Mouse (Mus musculus): ENCODE measurements at regions not wholly inside any gene's neighbourhood (a gene's known extent, or its start where the extent isn't known, plus 50 kb on each side); places are given as distances from the start of the nearest gene placed in this dataset.
A peak's percentile ranks its signal among the peaks of the same experiment; 100 is the strongest.

DNA sequence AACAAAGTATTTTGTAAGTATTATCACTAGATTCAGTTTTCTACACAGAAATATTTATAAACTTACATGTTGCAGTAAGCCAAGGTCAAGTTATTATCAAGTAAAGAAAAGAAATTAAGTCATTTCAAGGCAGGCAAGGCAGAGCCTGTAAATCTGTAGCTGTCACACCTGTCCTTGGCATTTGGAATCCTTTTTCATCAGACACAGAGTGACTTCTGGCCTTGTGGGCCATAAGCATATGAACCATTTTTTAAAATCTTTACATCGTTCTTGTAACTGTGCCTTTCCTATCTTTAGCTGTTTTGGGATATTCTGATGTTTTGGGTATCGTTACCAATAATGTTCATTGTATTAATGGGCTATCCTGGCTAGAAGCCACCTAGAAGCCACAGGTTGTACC is 76.7 kb upstream of the Frmd4a start:
- no peak for DNase-seq (ENCODE audit: low spot score)

DNA sequence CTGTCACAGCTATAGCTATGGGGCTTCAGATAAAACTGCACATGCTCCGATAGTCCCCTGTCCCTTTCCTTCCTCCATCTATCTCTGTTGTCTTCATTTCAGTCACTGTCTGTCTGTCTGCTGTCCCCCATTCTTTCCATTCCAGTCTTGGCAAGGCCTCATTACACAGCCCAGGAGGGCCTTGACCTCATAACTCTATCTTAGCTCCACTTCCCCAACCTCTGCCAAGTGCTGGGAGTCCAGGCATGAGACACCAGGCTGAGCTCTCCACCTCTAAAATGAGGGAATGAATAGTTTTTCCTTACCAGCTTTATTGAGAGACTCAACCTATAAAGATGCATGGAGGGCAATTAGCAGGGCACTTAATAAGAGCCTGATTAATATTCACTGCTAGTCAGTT is 76.0 kb upstream of the Frmd4a start:
- no peak for DNase-seq (ENCODE audit: low spot score)

DNA sequence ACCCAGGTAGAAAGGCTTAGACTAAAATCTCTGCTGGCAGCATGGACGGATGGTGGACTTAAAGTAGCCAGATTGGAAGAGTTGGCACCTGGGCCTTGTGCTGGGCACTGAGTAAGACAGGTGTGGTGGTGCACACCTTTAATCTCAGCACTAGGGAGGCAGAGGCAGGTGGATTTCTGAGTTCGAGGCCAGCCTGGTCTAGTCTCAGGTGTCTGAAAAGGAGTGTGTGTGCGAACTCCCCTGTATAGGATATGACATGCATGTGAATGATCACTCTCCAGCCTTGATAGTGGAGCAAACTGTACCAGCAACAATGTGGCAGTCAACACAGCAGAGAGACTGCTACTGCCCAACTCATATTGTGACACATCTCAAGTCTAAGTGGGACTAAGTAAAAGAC is 70.1 kb upstream of the Frmd4a start:
- no peak for DNase-seq (ENCODE audit: low spot score)

GRCm38 (mm10) chr2:3948331-3948730 is 69.2 kb upstream of the Frmd4a start:
- DNase-seq (ENCODE audit: low spot score): no peak

- DNase-seq (ENCODE audit: low spot score): no peak
Observed at GRCm38 (mm10) chr2:3957491-3957890, 60.0 kb upstream of the Frmd4a start.

DNA sequence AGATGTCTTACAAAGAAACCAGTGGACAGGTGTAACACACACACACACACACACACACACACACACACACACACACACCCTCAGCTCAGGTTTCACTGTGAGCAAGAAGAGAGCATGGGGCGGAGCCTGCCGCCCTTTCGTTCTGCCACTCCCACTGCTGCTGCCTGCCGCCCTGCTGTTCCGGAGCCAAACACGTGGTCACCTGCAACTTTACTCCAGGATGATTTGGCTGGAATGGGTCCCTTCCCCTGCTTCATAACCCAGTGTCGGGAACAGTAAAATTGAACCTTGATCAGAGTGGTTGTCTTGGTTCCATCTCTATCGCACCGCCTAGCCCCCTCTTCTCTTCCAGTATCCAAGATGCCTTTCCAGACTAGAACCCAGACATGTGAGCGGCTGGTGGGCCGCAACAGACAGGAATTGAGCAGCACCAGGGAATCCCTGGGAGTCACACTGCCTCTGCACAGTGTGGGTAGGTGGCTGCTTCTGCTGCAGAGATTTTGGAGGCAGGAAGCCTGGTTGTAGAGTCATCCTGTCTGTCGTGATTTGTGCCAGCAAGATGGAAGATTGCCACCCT is 59.4 kb upstream of the Frmd4a start:
- DNase-seq (ENCODE audit: low spot score): peak; percentile 9

- no peak for DNase-seq (ENCODE audit: low spot score)
Observed at GRCm38 (mm10) chr2:3958711-3959110, 58.8 kb upstream of the Frmd4a start.

DNA sequence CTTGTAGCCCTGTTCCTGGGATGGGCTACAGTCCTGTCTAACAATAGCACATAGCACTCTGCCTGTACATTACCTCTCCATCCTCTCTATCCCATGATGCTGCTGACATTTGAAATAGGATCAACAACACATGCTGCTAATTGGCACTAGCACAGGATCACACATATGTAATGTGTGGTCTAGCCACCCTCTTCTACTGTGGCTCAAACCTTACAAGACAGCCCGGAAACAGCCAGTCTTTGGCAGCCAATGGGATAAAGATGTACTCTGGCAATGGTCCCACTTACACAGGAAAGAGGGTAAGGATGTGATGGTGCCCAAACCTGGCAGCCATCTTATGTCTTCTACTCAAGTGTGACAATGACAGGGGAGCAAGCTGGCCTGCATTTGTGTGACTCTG is 58.3 kb upstream of the Frmd4a start:
- no peak for DNase-seq (ENCODE audit: low spot score)

GRCm38 (mm10) chr2:3960213-3960612 is 57.3 kb upstream of the Frmd4a start:
- DNase-seq (ENCODE audit: low spot score): no peak

DNA sequence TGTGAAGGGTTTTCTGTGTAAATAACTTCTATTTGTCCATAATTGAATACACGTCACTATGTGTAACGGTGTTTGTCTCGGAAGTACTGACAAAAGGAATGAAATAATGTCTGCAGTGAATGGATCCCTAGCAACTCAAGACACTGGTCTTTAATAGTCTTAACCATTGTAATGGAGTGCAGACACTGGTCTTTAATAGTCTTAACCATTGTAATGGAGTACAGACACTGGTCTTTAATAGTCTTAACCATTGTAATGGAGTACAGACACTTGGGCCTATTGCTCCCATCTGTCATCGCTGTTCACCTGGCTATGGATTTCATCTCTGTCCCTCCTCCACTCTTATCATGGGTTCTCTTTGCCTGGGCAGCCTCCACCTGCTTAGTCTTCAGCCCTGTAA is 53.2 kb upstream of the Frmd4a start:
- peak; percentile 79 for DNase-seq (ENCODE audit: low spot score)
